Mouse (Mus musculus) layer of hippocampus, adult 2 months (tissue): ENCODE data around the gene Gemin7. TPM values are rescaled to one million over a fixed set of nuclear protein-coding genes. Genes with fewer than 3 reads are reported as not detected.

Experiments
- DNase-seq, 2 experiments: peaks; one replicate each; pipeline ENCODE4 v3.0.0; 2022; ENCODE audit warnings: low spot score in 2 of 2
- H3K27ac ChIP-seq: fragments of 200-600 bp; 2 replicates; pipeline ENCODE4 v1.8.1; 2022
- H3K4me3 ChIP-seq: fragments of 200-600 bp; 2 replicates; pipeline ENCODE4 v1.8.1; 2022; ENCODE audit warnings: mild to moderate bottlenecking
- CTCF ChIP-seq: fragments of 200-600 bp; conservative IDR thresholded peaks from 2 replicates; pipeline ENCODE4 v1.8.1; 2022; ENCODE audit warnings: antibody characterized with exemption, mild to moderate bottlenecking, moderate library complexity
- total RNA-seq, 2 experiments: library from RNA; stranded (reverse); gene quantifications; 2 replicates each; pipeline ENCODE4 v1.2.3; 2021

Gene Gemin7
- total RNA-seq, 2 experiments from 2014 or later, result 38.8 to 43.9 TPM

DNA sequence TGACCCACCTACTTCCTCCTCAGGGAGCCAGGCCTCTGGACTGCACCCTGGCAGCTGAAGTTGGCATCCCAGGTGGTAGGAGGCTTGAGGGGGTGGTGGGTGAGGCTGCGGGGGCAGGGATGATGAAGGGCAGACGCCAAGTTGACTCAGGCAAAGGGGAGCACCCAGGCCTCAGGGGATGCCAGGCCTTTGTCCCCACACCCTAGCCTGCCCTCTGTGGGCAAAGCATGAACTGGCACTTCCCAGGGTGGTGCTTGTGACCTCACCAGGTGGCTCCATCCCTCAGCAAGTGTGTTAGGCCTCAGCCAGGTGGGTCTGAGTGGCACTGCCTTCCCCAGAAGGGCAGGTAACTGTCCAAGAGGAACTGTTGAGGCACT lies 52.3 kb downstream of the Gemin7 start:
- DNase-seq, result no peak
- 0 out of 2 replicates have a peak, but pooled peaks have one; percentile 12 for TF ChIP-seq CTCF
- Histone ChIP-seq H3K27ac (no peak overlapping the region), H3K4me3 (no peak overlapping the region)

DNA sequence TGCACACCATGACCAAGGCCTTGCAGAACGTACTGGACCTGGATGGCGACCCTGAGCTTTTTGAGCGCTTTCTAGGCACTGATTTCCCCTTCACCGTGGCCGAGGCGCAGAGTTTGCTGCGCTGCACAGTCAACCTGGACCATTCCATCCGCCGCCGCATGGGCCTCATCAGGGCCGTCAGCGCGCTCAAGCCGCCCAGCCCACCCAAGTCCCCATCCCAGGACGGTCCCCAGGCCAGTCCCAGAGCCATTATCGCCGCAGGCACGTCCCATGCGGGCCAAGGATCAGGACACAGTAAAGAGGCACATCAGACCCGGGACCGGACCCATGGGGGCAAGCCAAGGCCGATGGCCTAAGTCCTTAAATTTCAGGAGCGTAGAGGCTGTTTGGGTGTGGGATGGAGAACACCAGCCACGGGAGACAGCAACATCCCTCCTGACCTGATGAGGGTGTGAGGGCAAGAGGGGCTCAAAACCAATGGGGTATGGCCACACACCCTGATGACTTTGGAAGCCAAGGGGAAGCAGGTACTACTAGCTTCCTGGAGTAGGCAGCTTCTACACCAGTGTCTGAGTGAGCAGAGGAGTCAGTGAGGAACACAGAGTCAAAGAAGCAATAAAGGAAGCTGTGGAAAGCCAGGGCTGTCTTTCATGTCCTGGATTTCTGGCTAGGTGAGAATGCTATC lies 52.8 kb downstream of the Gemin7 start:
- peak overlapping the region; percentile 47 for H3K4me3 ChIP-seq
- no peak for DNase-seq
- TF ChIP-seq CTCF, result no peak
- 0 out of 2 replicates have a peak overlapping the region, but pooled peaks have one; percentile 29 for H3K27ac ChIP-seq

DNA sequence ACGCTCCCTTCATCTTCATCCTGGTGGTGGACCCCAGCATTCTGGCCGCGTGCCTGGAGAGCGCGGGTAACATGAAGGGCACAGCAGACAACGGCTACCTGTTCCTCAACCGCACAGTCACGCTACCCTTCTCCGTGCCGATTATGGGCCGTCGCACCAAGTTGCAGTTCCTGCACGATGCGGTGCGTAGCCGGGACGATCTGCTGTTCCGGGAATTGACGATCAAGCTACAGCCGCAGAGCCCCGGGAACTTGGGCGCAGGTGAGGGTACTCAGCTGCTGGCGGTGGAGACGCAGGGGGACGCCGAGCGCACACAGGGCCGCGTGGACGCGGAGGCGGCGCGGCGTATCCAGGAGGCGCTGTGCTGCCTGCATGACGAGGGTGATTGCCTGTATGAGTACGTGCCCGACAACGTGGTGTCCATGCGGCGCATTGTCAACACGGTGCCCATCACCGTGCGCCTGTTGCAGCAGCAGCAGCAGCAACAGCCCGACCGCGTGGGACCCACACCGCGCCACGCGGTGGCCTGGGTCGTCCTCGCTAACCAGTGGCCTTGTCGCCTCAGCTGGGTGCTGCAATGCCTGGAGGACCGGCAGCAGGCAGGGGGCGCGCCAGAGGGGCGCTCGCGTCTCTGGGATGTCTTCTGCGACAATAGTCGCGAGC lies 53.5 kb downstream of the Gemin7 start:
- peak; percentile 60 to 67 for DNase-seq
- Histone ChIP-seq H3K27ac (0 out of 2 replicates have a peak overlapping the region, but pooled peaks have one; percentile 29), H3K4me3 (peak overlapping the region; percentile 47)
- peak; percentile 82 for TF ChIP-seq CTCF

DNA sequence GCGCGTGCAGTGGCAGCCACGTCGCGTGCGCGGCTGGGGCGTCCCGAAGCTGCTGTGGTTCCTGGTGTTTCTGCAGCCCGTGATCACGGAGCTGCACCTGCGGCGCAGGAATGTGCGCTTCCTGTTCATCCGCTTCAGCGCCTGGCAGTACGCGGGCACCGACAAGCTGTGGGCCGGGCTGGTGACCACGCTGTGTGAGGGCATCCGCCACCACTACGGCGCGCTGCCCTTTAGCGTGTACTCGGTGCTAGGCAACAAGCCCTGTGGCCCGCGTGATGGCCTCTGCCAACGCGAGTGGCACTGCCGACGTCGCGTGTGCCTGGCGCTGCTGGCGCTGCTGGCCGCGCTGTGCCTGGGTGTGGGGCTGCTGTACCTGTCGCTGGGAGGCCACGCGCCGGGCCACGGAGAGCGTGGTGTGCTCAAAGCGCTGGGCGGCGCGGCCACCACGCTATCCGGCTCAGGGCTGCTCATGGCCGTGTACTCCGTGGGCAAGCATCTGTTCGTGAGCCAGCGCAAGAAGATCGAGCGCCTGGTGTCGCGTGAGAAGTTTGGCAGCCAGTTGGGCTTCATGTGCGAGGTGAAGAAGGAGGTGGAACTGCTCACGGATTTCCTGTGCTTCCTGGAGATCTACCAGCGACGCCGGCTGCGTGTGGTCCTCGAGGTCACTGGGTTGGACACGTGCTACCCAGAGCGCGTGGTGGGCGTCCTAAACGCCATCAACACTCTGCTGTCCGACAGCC lies 54.2 kb downstream of the Gemin7 start:
- TF ChIP-seq CTCF, result no peak
- no peak for DNase-seq
- Histone ChIP-seq H3K4me3 (peak overlapping the region; percentile 47), H3K27ac (no peak overlapping the region)

DNA sequence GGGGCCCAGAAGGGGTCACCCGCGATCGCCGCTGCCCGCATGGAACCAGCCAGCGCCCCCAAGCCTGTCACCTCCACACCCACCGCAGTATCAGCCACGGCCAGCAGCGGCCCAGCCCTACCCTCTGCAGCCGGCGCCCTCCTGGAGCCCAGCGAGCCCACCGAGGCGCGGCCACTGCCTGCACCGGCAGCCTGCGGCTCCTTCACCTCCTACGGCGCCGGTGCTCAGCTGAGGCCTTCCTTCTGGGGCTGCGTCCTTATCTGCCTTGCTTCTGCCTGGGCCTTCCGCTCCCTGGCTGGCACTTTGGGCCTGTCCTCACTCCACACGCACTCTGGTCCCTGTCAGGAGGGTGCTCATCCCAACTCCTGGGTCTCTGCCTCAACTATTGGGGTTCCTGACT lies 57.4 kb downstream of the Gemin7 start:
- TF ChIP-seq CTCF, result no peak
- Histone ChIP-seq H3K4me3 (no peak overlapping the region), H3K27ac (no peak overlapping the region)
- no peak for DNase-seq

DNA sequence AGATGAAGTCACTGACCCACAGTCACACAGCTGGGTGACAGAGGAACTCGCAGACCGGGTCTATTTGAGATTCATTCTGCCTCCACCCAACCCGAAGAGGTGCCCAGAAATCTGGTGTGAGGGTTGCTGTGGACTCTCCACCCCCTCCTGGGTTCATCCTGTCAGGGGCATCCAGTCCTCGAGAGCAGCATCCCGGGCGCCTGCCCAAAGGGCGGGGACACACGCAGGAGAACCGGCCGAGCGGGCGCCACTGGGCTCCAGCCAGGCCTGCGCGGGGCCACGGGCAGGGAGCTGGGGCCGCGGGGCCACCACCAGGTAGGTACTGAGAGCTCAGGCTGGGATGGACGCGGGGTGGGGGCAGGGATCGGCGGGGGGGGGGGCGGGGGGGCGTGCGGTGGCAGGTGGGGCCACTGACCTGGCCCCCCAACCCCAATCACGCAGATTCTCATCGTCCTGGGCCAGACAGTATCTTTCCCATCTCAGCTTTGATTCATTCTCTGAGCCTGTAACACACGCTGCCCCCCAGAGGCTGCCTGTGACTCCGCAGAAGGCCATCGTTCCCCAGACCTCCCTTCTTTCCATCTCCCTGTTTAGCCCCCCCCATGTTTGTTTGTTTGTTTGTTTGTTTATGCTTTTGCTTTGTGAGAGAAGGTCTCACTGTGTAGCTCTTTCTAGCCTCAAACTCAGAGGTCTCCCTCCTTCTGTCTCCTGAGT lies 59.6 kb downstream of the Gemin7 start, which contains the start of gene Nkpd1:
Nkpd1 (plus strand) TSS at position 187 of the 714 bp plus-strand sequence.
- peak; percentile 71 for TF ChIP-seq CTCF
- Histone ChIP-seq H3K27ac (no peak within 1 kb of the TSS), H3K4me3 (peak within 1 kb of the TSS; percentile 13; the same call in 1 of the 2 replicates)
- DNase-seq, result no peak

Other genes starting within 250 kb of the Gemin7 start
- gene Ercc1, start 232.8 kb downstream of the Gemin7 start, total RNA-seq, result 10 to 100 TPM; 51.7 to 51.9 TPM
- gene Cd3eap, start 218.1 kb downstream of the Gemin7 start, total RNA-seq, result 10 to 100 TPM; 18.1 to 19.5 TPM
- gene Ppp1r13l, start 217.8 kb downstream of the Gemin7 start, total RNA-seq, result 1 to 10 TPM; 6.1 to 6.9 TPM
- gene Ercc2, start 195.6 kb downstream of the Gemin7 start, total RNA-seq, result 10 to 100 TPM; 36.4 to 36.5 TPM
- 1 to 10 TPM; 3.2 to 3.5 TPM for gene Klc3, start 173.5 kb downstream of the Gemin7 start, total RNA-seq
- not detected for gene Ckm, start 172.8 kb downstream of the Gemin7 start, total RNA-seq
- 10 to 100 TPM; 92.9 to 99.6 TPM for gene Mark4, start 118.8 kb downstream of the Gemin7 start, total RNA-seq
- gene Exoc3l2, start 114.3 kb downstream of the Gemin7 start, total RNA-seq, result under 1 TPM; 0.10 to 0.38 TPM
- 1 to 10 TPM; 6.0 to 6.9 TPM for gene Bloc1s3, start 69.2 kb downstream of the Gemin7 start, total RNA-seq
- 10 to 100 TPM; 17.2 to 20.7 TPM for gene Trappc6a, start 69.2 kb downstream of the Gemin7 start, total RNA-seq
- gene Nkpd1, start 59.8 kb downstream of the Gemin7 start, total RNA-seq, result under 1 TPM; 0.38 to 0.71 TPM
- gene Ppp1r37, start 14.5 kb downstream of the Gemin7 start, total RNA-seq, result 100 to 1,000 TPM; 116 to 118 TPM
- under 1 TPM; 0.81 to 0.95 TPM for gene Zfp296, start 308 bp downstream of the Gemin7 start, total RNA-seq
- 100 to 1,000 TPM in 1 of 2 experiments, 10 to 100 TPM in 1; 95.4 to 112 TPM for gene Clasrp, start 26.9 kb upstream of the Gemin7 start, total RNA-seq
- 10 to 100 TPM in 1 of 2 experiments, 1 to 10 TPM in 1; 9.8 to 11.3 TPM for gene Relb, start 51.8 kb upstream of the Gemin7 start, total RNA-seq
- 100 to 1,000 TPM; 136 to 151 TPM for gene Clptm1, start 87.4 kb upstream of the Gemin7 start, total RNA-seq
- gene Apoc2, start 100.3 kb upstream of the Gemin7 start, total RNA-seq, result not detected
- not detected for gene Gm44805, start 103.8 kb upstream of the Gemin7 start, total RNA-seq
- not detected for gene Apoc4, start 103.9 kb upstream of the Gemin7 start, total RNA-seq
- gene Apoc1, start 115.1 kb upstream of the Gemin7 start, total RNA-seq, result 1 to 10 TPM; 3.1 to 3.5 TPM
- gene Apoe, start 121.6 kb upstream of the Gemin7 start, total RNA-seq, result 1,000 to 10,000 TPM; 2,242 to 2,264 TPM
- 100 to 1,000 TPM; 110 TPM for gene Tomm40, start 137.8 kb upstream of the Gemin7 start, total RNA-seq
- gene Nectin2, start 172.9 kb upstream of the Gemin7 start, total RNA-seq, result 1 to 10 TPM; 4.5 to 5.9 TPM
- gene Bcam, start 193.4 kb upstream of the Gemin7 start, total RNA-seq, result 10 to 100 TPM in 1 of 2 experiments, 1 to 10 TPM in 1; 9.2 to 14.8 TPM
- not detected for gene Cblc, start 219.2 kb upstream of the Gemin7 start, total RNA-seq
- under 1 TPM; 0.46 to 0.83 TPM for gene Bcl3, start 245.2 kb upstream of the Gemin7 start, total RNA-seq